Mouse (Mus musculus): ENCODE data around the gene Sphk1. TPM values are rescaled to one million over a fixed set of nuclear protein-coding genes. Genes with fewer than 3 reads are reported as not detected.

Gene Sphk1
- total RNA-seq, 2 experiments from 2014 or later = 4.0 to 7.0 TPM

DNA sequence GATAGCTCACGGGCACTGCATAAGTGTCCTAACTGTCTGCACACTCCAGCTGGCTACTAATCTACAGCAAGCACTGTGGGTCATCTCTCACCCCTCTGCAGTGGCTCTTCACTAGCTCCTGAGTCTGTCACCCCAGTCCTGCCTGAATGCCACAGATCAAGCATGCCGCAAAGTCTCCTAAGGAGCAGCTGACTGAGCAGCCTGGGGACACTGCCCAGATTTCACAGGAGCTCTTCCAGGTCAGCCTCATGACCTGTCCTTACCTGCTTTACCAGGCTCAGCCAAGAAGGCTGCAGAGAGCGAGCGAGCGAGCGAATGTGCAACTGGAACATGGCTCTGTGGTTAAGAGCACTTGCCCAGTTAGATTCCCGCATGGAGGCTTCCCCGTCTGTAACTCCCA is 36.8 kb downstream of the Sphk1 start:
- DNase-seq (ENCODE audit: low spot score in 2 of 2) = no peak
- intact Hi-C loops (cut with DNase I) = no loop called here

DNA sequence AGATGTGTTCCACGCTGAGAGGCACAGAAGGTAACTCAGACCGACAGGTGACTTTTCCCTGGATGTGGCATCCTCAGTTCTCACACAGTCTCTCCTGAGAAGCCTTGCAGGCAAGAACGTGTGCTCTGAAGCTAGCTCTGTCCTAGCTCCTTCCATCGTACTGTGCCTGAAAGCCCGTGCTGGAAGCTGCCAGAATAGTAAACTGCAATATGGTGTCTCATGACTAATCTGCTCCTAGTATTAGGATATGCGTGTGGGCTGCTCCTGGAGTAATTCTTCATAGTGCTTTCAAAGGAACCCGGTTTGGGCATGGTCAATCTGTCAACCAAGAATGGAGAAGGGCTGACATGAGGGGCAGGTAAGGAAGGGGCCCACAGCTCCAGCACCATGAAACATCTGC is 40.1 kb downstream of the Sphk1 start:
- DNase-seq (ENCODE audit: low spot score in 2 of 2) = no peak
- intact Hi-C loops (cut with DNase I) = no loop called here

DNA sequence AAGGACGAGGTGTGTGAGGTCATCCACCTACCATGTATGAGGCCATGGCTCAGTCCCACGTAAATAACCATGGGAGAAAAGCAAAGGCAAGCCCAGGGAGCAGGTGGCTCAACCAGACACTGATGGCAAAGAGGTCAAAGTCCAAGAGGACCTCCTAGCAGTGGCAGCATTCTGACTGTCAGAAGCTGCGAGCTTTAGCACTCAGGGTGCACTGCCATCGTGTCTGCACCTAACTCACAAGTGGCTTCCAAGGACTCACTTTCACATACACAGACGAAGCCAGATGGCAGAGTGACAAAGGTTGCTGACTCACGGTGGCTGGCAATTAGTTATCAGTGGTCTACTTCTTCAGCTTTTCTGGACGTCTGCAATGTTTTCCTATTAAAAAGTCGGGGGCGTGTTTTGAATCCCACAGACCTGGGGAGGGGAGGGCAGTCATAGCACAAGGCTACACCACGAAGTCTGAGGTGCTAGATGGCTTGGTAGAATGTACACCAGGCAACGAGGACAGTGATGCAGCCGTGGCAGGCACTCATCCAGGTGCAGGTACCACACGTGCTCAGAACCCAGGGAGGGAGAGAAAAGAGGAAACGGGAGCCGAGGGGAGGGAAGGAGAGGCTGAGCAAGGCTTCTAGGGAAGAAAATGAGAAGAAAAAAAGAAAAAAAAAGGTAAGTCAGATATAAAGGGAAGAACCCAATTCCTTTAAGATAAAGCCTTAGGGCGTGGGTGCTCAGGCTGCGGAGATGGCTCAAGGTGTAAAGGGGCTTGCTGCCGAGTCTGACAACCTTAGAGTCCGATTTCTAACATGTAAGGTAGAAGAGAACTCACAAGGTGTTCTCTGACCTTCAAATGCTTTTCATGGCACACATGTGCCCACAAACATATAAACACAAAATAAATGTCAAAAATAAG is 41.3 kb downstream of the Sphk1 start:
- no peak for DNase-seq (ENCODE audit: low spot score in 2 of 2)
- intact Hi-C loops (cut with DNase I) = no loop called here

DNA sequence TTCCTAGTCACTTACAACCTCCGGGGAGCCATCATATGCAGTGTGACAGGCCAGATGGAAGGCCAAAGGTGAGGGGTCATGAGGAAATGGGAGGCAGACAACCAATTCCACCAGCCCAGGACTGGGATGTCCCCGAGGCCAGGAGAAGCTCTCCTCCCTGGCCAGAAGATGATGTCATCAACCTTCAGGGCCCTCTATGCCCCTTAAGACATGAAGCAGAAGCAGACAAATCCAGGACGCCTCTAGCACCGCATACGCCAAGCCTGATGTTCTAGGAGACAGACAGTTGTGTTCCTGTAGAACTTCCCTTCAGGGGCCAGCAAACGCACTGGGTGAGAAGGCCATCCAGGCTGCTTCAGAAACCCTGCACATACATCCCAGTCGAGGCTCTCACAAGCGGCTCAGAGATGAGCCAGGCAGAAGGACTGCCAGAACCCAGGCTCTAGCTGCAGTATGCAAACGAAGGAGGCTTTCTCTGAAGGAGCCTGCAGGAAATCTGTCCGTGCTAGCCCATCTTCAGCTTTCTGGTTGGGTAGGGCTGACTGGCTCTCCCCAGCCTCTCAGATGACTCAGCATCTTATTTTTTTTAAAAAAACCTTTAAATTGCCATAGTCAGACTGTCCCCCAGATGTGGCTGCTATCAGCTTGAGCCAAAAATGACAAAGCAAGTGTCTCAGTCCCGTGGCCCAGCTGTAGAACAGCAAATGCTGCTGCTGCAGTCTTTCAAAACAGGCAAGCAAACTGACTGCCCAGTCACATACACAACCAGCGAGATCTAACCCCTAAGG is 42.2 kb downstream of the Sphk1 start:
- peak; percentile 60 to 61 for DNase-seq (ENCODE audit: low spot score in 2 of 2)
- intact Hi-C loops (cut with DNase I) = no loop called here

DNA sequence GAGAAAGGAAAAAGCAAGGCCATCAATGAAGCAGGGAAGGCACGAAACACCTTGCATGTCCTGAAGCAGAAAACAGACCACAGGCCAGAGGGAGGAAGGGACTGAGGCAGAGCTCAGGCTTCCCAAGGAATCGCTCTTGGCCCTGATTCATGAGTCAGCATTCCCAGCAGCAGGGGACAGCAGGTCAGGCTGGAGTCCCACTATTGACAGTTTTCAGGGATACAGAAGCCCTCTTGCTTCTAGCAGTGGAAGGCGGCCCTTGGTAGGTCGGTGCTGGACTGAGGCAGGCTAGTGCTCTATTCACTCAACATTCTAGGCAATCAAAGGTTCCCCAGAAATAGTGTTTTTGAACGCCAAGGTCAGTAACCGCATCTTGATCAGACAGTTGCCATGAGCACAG is 43.8 kb downstream of the Sphk1 start:
- no peak for DNase-seq (ENCODE audit: low spot score in 2 of 2)
- intact Hi-C loops (cut with DNase I) = no loop called here

DNA sequence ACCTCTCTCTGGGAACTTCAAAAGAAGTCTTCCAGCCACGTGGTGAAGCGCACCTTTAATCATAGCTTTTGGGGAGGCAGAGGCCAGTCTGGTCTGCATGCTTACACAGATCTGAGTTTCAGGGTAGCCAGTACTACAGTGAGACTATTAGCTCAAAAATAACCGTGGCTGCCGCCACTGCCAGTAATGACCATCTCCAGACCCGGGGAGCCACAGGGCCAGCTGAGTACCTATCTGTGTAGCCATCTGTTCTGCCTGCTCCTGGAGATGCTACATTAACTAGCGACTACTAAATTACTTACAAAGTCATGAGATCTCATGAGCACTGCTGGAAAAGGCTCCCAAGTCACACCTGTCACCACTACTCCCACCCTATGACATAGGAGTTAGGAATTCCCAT is 44.3 kb downstream of the Sphk1 start:
- intact Hi-C loops (cut with DNase I) = no loop called here
- no peak for DNase-seq (ENCODE audit: low spot score in 2 of 2)

DNA sequence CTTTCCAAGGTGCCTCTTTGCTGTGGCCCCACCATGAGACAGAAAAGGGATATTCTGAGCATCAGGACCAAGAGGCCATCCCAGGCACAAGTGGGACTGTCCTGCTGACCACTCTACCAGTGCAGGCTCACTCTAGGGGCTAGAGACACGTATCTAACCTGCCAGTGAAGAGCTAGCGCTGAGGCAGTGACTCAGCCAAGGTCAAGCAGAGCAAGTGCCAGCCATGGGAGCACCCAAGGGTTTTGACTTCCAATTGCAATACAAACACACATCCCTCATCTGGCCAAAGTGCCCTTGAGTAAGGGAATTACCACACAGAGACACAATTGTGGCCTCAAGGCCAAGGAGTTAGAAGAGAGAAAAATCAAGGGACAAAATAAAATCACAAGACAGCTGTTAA is 44.7 kb downstream of the Sphk1 start:
- intact Hi-C loops (cut with DNase I) = no loop called here
- no peak for DNase-seq (ENCODE audit: low spot score in 2 of 2)

DNA sequence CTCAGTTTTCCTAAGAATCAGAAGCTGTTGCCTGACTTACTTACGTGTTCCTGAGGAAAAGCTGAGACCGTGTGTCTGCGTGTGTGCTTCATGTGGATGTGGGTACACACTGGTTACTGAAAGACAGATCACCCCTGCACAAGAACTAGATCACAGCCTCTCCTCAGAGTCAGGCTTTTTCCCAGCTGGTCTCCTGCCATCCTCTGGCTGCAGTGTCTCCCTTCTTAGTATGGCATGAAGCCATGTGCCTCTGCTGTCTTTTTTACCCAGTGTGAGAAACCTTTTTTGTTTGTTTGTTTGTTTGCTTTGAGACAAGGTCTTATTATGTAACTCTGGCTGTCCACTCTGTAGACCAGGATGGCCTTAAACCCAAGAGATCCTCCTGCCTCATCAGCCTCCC is 48.6 kb downstream of the Sphk1 start:
- DNase-seq (ENCODE audit: low spot score in 2 of 2) = no peak
- intact Hi-C loops (cut with DNase I) = no loop called here

DNA sequence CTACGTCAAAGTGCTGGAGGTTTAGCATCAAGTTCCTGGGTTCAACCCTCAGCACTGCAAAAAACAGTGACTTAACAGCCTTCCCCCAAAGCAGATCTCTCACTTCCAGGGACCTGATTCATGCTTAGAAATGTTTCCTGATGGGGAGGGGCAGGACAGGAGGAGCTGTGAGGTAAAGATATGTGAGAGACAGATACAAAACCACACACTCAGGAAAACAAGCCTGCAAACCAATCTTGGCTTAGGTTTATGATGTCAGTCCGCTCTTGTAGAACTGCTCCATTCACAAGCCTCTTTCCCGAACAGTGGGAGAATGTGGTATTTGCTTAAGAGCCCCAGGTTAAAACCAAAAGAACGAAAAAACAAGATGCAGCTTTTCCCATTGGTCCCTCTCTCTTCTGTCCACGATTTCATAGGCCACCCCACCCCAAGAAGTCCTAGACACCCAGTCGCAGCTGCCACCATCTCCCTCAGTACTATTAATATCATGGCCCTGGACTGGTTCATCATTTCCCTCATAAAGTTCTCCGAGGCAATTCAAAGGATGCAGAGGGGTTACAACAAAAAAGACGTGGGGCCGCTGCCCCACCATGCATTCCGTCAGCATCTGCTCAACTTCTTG is 49.4 kb downstream of the Sphk1 start:
- no peak for DNase-seq (ENCODE audit: low spot score in 2 of 2)
- intact Hi-C loops (cut with DNase I) = no loop called here

DNA sequence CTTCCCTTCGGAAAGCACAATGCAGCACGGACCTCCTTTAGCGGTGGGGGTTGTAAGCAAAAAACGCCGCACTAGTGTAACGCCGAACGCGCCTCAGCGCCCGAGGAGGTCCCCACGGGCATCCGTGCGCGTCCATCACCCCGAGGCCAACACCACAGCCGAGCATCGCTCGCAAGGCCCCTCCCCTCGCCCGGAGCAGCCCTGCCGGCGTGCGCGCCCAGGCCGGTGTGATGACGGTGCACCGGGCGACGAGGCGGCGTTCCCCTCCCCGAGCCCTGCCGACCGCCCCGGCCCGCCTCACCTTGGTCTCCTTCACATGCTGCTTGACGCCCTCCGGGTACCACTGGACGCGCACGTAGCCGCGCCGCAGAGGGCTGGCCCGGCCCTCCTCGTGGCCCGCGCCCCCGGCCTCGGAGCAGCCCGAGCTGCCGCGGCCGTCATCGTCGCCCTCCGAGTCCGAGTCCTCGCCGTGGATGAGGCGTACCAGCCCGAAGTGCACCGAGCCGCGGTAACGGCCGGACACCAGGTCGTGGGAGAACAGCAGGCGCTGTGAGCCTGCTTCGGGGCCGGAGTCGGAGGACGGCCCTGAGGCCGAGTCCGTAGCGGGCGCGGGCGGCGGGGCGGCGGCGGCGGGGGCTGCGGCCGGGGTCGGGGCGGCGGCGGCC is 50.1 kb downstream of the Sphk1 start:
- DNase-seq (ENCODE audit: low spot score in 2 of 2) = peak; percentile 62 to 72
- intact Hi-C loops (cut with DNase I) = no loop called here

DNA sequence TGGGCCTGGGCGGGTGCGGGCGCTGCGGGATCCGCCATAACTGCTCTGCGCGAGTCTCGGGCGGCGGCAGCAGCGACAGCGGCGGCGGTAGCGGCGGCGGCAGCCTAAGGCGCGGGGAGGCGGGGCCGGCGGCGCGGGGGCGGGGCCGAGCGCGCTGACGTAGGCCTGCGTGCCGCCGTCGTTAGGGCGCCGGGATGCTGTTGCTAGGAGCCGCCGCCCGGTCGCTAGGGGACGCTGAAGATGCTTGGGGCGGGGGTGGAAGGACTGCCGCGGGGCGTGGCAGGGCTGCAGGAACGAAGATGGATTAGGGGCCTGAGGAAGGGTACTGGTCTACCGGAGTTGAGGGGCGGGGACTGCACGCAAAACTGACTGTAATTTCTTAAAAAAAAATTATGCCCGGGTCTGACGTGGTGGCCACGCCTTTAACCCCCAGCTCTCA is 50.7 kb downstream of the Sphk1 start, which contains the start of gene Ube2o:
TSS of gene Ube2o (minus strand) at position 72 of the 439 bp plus-strand sequence.
- DNase-seq (ENCODE audit: low spot score in 2 of 2) = peak; percentile 86 to 91
- intact Hi-C loops (cut with DNase I) = no loop called here

DNA sequence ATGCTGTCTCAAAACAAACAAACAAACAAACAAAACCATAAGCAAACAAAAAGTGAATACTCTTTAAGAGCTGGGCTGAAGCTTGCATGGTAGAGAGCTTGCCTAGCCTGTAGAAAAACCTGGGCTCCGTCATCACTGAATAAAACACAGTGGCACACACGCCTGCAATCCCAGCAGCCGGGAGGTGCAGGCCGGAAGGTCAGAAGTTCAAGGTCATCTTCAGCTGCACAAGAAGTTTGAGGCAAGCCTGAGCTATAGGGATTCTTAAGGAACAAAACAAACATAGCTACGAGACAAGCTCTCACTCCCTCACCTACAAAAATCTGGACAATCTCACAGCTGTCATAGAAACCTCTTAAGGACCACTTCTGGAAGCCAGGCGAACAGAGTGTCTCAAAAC is 55.0 kb downstream of the Sphk1 start:
- intact Hi-C loops (cut with DNase I) = no loop called here
- no peak for DNase-seq (ENCODE audit: low spot score in 2 of 2)

Other genes starting within 250 kb of the Sphk1 start
- not detected for gene Galr2, start 250.0 kb upstream of the Sphk1 start, total RNA-seq (2021)
- 100 to 1,000 TPM in 1 of 2 experiments, 10 to 100 TPM in 1; 93.0 to 100 TPM for gene Exoc7, start 223.7 kb upstream of the Sphk1 start, total RNA-seq (2021)
- 1 to 10 TPM; 5.0 to 5.2 TPM for gene Foxj1, start 195.5 kb upstream of the Sphk1 start, total RNA-seq (2021)
- 100 to 1,000 TPM; 266 to 286 TPM for gene Rnf157, start 117.9 kb upstream of the Sphk1 start, total RNA-seq (2021)
- gene Ubald2, start 96.8 kb upstream of the Sphk1 start, total RNA-seq (2021) = 10 to 100 TPM; 27.5 to 31.8 TPM
- gene Qrich2, start 64.7 kb upstream of the Sphk1 start, total RNA-seq (2021) = not detected
- gene Prpsap1, start 36.7 kb upstream of the Sphk1 start, total RNA-seq (2021) = 10 to 100 TPM; 68.5 to 91.5 TPM
- gene Ube2o, start 50.5 kb downstream of the Sphk1 start, total RNA-seq (2021) = 100 to 1,000 TPM; 121 to 126 TPM
- under 1 TPM; 0.62 to 0.97 TPM for gene Aanat, start 55.5 kb downstream of the Sphk1 start, total RNA-seq (2021)
- gene Rhbdf2, start 96.1 kb downstream of the Sphk1 start, total RNA-seq (2021) = 1 to 10 TPM in 1 of 2 experiments, under 1 TPM in 1; 0.84 to 1.9 TPM
- gene Prcd, start 122.6 kb downstream of the Sphk1 start, total RNA-seq (2021) = 1 to 10 TPM; 4.3 to 6.2 TPM
- 10 to 100 TPM; 44.2 TPM for gene Cygb, start 123.4 kb downstream of the Sphk1 start, total RNA-seq (2021)
- gene St6galnac1, start 244.6 kb downstream of the Sphk1 start, total RNA-seq (2021) = not detected